Mouse (Mus musculus) kidney, postnatal 10 days (tissue): ENCODE measurements at regions not wholly inside any gene's neighbourhood (a gene's known extent, or its start where the extent isn't known, plus 50 kb on each side); places are given as distances from the start of the nearest gene placed in this dataset.

Experiments
- DNase-seq: peaks from one replicate; pipeline ENCODE4 v3.0.0; 2021; ENCODE audit warnings: mixed read lengths

GRCm38 (mm10) chr9:118326656-118327055, 151.4 kb upstream of the Eomes start:
- no peak for DNase-seq

- no peak for DNase-seq
Observed at GRCm38 (mm10) chr9:118327904-118328303, 150.1 kb upstream of the Eomes start.

GRCm38 (mm10) chr9:118341401-118341800, 136.6 kb upstream of the Eomes start:
- no peak for DNase-seq

GRCm38 (mm10) chr9:118354911-118355310, 123.1 kb upstream of the Eomes start:
- DNase-seq, result no peak

- DNase-seq, result no peak
Observed at GRCm38 (mm10) chr9:118357406-118357805, 120.6 kb upstream of the Eomes start.

DNA sequence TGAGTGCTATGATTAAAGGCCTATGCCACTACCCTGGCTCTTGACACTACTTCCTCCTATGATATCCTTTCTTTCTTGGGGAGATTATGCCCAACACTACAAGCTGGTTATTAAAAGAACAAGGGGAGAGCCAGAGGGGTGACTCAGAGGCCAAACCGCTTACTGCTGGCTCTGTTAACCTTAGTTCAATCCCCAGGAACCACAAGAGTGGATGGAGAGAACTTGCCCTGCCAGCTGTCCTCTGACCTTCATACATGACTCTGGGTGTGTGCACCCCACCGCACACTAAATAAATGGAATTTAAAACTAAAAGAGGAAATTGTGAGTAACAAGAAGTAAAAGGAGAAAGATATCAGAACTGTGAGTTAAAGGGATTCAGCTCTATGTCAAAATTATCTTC, 114.1 kb upstream of the Eomes start:
- DNase-seq, result no peak

- no peak for DNase-seq
Observed at GRCm38 (mm10) chr9:118365431-118365830, 112.6 kb upstream of the Eomes start.

- no peak for DNase-seq
Observed at GRCm38 (mm10) chr9:118367314-118367713, 110.7 kb upstream of the Eomes start.

DNA sequence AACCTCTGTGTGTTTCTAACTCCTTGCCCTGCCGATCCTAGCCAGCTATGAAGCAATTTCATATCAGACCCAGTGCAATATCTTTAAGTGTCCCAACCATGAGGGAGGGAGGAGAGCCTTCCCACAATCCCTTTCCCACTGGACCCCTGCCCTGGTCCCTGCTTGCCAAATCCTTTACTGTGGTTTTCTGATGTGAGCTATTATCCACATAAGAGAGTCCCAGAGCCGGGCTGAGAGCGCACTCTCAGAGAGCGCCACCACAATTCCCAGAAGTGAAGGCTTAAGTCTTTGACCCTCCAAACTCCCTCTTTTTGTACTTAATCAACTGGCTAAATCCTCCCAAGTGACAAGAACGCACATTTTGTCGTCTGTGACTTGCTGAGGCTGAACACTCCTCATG, 107.4 kb upstream of the Eomes start:
- peak; percentile 11 for DNase-seq

DNA sequence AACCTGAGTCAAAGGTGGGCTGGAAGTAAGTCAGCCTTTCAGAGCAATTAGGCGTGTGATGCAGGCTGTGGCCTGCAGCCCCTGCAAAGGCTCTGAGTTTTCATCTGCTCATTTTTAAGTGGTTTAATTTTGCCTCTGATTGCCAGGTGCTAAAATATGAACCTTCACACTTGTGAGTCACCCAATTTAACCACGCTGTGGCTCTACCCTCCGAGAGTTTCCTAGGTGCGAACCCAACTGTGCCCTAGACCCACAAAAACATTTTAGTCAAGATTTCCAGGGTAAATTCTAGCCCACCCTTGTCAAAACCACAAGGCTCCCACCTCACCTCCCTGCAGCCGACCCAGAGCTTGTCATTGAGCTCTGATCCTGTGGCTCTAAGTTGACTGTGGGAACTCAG, 103.3 kb upstream of the Eomes start:
- DNase-seq, result no peak

DNA sequence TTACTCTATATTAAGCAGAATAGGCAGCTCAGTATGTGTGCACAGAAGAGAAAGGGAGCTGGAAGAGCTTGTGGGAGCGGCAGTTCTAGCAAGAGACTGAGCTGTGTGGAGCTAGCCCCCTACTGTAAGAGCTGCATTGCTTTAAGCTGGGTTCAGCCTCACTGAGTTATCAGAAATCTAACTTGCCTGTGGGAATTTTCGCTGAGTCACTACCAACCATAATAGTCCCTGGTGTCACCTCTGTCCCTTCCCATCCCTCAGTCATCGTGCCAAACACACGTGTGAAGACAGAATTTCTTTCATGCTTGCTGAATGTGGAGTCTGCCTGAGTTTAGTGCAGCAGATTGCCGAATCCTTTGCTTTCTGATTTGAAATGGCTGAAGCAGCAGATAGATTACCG, 99.0 kb upstream of the Eomes start:
- DNase-seq, result no peak

DNA sequence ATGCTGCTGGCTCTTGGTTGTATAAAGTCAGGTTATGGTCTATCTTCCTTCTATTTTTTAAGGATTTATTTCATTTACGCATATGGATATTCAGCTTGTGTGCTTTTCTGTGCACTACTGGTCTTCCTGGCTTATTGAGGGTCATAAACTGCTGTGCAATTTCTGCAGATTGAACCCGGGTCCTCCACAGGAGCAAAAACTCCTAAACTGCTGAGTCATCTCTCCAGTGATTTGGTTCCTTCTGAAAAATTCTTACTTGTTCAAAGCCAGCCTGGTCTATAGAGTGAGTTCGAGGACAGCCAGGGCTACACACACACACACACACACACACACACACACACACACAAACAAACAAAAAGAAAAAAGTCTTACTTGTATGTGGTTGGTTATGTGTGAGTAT, 95.5 kb upstream of the Eomes start:
- DNase-seq, result no peak

GRCm38 (mm10) chr9:118384610-118385009, 93.4 kb upstream of the Eomes start:
- no peak for DNase-seq

DNA sequence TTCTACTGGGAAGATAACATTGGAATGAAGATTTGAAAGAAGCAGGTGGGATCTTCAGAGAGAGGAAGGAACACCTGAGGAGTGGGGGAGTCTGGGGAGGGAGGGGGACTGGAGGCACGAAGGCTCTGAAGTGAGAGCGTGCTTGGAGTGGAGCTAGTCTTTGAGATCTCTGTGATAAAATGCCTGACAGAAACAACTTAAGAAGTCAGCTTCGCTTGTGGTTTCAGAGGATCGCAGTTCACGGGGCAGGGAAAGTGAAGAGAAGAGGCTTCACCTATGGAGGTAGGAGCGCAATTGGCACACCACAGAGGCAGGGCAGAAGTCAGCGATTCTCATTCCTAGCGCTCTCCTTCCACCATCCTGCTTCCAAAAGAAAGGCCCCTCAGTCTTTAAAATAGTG, 90.4 kb upstream of the Eomes start:
- no peak for DNase-seq

DNA sequence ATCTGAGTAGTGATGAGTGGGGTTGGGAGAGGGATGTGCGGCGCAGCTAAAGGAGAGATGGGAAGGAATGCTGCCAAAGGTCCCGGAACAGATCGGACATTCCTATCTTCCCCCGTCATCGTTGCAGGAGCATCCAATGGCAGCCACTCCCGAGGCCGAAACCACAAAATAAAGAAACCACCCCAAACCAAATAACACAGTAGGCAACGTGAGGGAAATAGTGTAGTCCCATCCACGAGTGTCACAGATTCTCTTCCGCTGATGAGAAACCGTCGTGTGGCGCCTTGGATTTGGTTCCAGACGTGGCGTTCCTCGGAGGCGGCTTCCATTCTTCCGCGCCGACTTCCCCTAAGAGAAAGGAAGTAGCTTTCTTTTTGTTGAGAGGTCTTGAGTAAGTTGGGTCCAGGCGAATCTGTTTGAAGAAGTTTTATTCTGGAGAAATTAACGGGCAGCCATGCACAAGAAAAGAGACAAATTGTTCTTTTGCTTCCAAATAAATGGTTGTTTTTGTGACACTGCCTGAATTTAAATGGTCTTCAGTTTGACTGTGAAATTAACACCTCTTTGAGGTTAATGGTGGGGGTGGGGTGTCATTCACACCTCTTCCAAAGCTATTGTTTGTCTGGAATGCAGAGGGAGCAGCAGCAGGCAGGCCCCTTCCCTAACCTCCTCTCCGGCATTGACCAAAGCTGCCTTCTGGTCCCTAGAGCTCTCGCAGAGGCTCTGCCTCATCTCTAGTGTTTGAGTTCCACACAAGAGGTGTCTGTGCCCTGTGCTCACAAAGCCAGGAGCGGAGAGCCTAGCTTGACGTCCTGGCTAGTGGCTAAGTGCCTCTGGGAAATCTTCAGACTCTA, 88.3 kb upstream of the Eomes start:
- DNase-seq, result peak; percentile 12

DNA sequence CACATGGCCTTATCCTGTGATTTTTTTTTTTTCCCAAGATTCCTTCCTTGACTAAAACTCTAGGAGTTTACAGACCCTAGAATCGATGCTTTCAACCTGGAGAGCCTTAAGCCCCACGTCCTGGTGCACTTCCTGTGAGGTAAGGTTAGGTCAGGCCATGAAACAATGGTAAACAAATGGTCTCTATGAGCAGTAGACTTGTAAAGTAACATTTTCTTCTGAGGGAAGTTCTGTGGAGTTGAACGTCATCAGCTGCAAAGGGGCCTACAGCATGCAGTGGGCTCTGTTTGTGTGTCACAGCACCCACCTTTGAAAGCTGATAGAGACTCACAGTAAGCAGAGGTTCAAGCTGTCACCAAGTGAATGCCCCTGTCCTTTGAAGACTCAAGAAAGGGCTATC, 87.3 kb upstream of the Eomes start:
- no peak for DNase-seq

DNA sequence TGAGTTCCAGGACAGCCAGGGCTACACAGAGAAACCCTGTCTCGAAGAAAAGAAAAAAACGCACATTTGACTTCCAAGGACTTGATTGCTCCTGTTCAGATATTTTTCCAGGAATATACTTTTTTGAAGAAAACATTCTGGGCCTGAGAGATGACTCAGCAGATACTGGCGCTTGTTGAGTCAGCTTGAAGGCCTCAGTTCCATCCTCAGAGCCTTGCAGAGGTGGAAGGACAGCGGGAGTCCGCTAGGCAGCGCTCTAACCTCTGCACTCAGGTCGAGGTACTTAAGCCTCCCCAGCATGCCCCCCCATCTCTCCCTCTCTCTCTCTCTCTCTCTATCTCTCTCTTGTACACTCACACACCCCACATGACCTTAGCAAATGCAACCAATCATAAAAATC, 86.3 kb upstream of the Eomes start:
- no peak for DNase-seq

- DNase-seq, result no peak
Observed at GRCm38 (mm10) chr9:118392796-118393195, 85.2 kb upstream of the Eomes start.

DNA sequence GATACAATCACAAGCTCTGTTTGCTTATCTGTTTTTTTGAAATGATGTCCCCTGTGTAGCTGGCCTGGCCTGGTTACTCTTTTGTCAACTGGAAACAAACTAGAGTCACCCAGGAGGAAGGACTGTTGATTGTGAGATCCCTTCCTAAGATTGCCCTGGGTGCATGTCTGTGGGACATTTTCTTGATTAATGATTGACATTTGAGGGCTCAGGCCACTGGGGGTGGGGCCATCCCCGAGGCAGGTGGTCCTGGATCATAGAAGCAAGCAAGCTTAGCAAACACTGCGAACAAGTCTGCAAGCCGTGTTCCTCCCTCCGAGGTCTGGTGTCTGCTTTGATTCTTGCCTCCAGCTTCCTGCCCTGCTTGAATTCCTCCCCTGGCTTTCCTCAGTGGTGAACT, 84.4 kb upstream of the Eomes start:
- no peak for DNase-seq

DNA sequence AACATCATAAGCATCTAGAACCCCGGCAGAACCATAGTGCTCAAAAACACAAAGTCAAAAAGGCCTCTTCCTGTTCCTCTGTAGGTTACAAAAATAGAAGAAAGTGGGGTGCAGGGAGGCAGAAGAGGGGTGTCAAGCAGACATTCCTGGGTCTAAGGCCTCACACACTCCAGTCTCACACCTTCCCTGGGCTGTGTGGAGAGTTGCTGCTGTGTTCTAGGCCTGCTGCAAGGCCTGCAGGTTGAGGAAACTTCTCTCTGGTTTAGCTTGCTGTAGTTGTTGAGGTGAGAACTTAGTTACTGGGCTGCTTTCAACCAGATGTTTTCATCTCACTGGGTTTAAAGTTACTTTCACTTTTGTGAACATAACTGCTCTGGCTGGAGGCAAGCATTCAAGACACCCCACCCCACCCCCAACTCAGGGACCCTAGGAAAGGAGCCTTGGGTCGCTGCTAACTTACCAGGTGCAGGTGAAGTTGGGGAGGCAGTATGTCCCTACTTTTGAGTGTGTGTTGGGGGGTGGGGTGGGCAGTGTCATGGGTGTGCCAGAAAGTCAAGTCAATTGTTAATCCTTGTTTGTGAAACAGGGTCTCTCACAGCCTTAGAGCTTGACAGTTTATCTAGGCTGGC, 81.5 kb upstream of the Eomes start:
- DNase-seq, result no peak

DNA sequence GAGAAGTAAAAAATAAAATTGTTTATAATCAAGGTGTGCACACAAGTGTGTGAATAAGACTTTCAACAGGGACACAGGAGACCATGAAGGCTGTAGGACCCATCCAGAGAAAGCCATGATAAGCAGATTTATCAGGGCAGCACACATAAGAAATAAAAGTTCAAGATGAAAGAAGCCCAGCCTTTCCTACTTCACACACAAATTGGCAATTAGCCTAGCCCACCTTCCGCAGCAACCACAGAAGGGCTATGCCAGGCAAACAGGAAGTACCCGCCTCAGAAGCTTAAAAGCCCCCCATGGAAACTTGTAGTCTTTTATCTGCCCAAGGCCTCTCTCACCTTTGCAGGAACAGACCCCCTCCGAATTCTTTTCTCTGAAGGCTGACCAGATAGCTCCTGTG, 77.5 kb upstream of the Eomes start:
- DNase-seq, result no peak

GRCm38 (mm10) chr9:118401170-118401569, 76.8 kb upstream of the Eomes start:
- DNase-seq, result no peak

DNA sequence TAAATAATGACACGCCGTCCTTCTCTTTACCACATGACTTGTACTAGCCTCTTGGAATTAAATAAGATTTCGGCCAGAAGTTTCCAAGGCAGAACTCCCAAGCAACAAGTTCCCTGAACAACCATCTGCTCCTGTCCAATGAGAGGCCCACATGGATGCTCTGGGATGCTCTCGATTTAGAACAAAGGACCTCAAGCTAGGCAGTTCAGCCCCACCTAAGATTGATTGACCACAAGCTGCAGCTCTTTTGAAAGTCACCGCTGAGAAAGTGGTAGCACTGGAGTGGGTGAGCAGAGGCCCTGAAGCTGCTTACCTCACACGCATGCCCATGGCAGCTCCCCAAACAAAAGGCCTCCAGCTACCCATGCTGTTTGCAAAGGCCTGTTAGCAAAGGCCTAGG, 73.1 kb upstream of the Eomes start:
- no peak for DNase-seq

DNA sequence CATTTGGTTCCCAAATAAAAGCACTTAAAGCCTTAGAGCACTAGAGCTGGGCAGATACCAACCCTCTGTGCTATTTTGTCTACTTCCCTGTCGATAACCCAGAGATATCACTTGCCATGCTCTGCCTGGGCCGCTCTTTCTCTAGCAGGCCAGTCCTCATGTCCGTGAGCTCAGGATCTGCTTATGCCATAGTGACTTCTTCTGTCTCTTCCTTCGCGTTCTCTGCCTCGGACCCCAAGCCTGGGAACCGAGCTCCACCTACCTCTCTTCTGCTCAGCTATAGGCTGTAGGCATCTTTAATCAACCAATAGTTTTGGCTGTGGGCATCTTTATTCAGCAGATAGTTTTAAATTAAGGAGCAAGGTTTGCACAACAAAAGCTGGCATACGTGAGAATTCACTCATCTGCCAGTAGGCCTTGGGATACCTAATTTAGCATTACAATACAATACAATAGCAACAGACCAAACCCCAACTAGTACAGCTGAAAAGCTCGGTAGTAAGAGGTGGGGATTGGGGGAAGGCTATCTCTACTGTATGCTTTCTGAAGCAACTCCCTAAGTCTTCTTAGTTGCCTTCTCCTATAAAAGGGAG, 72.0 kb upstream of the Eomes start:
- DNase-seq, result no peak
